Mouse (Mus musculus): ENCODE data around the gene Rtn1.

GRCm38 (mm10) chr12:72388135-72388534 lies 20.7 kb downstream of the Rtn1 start:
- TF ChIP-seq EP300 (IDR thresholded peaks at IDR 0.05; ENCODE audit: low read depth) (no peak), CTCF (IDR thresholded peaks at IDR 0.05; ENCODE audit: low read depth) (no peak)
